Mouse (Mus musculus): ENCODE data around the gene Repin1. TPM values are rescaled to one million over a fixed set of nuclear protein-coding genes. Genes with fewer than 3 reads are reported as not detected.

Repin1 gene
- polyA plus RNA-seq, 1 experiment from 2014 or later: 47.2 TPM

DNA sequence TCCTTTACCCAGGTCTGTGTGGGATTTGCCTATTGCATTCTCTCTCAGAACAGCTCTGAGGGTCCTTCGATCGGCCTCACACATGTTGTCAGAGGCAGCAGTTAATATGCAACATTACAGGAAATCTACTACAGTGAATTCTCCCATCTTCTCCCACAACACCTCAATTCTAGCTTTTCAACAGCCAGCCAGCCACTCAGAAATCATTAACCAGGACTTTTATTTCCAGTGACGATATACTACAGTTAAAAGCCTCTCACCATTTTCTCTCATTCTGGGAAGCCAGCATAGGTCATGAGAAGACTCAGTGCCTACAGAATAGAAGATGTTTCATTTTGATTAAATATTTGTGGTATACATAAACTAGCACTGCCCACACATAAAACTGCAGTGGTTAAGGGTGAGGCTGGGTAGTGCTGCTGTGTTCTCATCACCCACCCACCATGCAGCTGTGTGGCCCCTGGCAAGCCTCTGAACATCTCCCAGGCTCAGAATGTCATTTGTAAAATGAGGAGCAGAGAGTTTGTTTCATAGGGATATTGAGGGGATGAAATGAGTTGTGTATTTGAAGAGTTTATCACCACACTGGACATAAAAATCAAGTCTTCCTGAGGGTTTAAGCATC lies 2.4 kb upstream of the Repin1 start:
- H3K9me3 ChIP-seq: peaks cover 4% of the 10 kb centered on the region
- no peak for ATAC-seq
- WGBS: 95% methylated on average over 3 of the region's 3 CpGs

DNA sequence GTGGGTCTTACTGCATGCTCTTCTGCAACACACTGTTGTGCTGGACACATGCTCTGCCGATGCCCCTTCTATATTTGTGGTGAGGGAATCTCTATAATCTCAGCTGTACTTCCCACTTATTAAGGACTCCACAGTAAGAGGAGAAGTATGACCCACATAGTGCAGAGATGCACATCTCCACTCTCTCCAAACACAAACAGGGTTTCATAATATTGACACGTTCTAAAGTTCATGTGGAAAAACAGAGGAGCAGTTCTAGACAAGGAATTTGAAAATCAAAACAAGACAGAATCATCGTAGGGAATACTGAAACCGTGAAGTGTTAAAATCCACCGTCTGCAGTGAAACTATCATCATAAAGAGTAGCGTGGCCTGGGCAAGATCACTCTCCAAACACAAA lies 1.8 kb upstream of the Repin1 start:
- Histone ChIP-seq H3K4me3 (replicated peaks) (no peak overlapping the region), H3K36me3 (peaks cover 14% of the 10 kb centered on the region), H3K4me1 (replicated peaks) (peaks cover 19% of the 10 kb centered on the region), H3K9me3 (peaks cover 9% of the 10 kb centered on the region), H3K27me3 (no peaks in the 10 kb centered on the region), H3K4me2 (replicated peaks) (no peak overlapping the region), H3K9ac (replicated peaks) (no peak overlapping the region), H3K27ac (no peak overlapping the region)
- ATAC-seq: no peak
- 92% methylated on average over 6 of the region's 6 CpGs for WGBS

More for the DNA sequence above, 2.4 kb upstream of the Repin1 start:
- H3K4me3 ChIP-seq (replicated peaks): no peak overlapping the region
- no peak overlapping the region for H3K4me2 ChIP-seq (replicated peaks)
- peaks cover 9% of the 10 kb centered on the region for H3K36me3 ChIP-seq
- H3K27ac ChIP-seq: no peak overlapping the region
- H3K4me1 ChIP-seq (replicated peaks): peaks cover 19% of the 10 kb centered on the region
- no peaks in the 10 kb centered on the region for H3K27me3 ChIP-seq
- no peak overlapping the region for H3K9ac ChIP-seq (replicated peaks)

DNA sequence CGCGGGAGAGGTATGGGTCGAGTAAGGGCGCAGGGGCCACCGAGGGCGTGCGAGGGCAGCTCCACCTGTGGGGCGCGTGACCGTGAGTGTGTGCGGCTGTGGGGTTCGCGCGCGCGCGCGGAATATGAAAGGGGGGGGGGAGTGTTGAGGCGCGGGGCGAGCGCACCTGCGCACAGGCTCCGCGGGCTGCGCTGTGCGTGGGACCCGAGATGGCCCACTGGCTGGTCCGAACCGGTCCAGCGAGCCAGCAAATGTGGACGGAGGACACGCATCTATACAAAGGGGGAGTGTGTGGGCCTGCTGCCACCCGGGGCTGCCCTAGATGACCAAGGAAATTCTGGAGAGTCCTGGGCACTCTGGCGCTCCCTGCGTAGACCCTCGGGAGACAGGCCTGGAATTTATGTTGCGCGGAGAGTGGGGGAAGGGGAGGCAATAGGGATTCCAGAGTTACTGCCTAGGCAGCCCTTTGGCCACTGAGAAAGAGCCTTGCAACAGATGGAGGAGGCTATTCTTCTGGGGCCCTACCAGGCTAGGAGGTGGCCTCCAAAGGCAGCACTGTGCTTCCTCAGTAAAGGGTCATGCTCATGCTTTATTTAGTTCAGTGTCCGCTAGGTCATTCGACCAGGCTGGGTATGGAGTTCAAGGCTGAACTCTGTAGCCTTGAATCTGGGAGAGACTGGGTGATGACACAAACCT lies 508 bp downstream of the Repin1 start:
- peaks cover 19% of the 10 kb centered on the region for H3K9me3 ChIP-seq
- peak; percentile 84 for ATAC-seq
- peaks cover 37% of the 10 kb centered on the region for H3K36me3 ChIP-seq
- peak overlapping the region; percentile 92 for H3K9ac ChIP-seq (replicated peaks)
- H3K27me3 ChIP-seq: no peaks in the 10 kb centered on the region
- peaks cover 19% of the 10 kb centered on the region for H3K4me1 ChIP-seq (replicated peaks)
- H3K27ac ChIP-seq: peak overlapping the region; percentile 92
- peak overlapping the region; percentile 81 for H3K4me2 ChIP-seq (replicated peaks)
- under 1% methylated on average over 37 of the region's 41 CpGs for WGBS
- peak overlapping the region; percentile 82 for H3K4me3 ChIP-seq (replicated peaks)

DNA sequence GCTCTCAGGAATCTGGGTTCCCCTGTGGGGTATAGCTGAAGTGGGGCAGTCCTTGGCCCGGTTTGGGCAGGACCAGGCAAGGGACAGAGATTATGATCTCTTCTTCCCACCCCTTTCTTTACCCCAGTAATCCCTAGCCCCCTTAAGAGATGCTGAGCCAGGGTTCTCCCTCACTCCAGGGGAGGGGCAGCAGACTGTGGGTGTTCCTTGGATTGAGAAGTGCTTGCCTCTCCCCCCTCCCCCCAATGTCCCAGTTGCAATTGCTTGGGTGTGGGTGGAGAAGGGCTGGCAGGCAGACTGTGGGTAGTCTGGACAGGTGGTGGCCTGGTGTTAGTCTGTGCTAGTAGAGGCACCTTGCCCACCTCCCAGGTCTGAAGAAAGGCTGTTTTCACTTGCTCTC lies 1.6 kb downstream of the Repin1 start:
- Histone ChIP-seq H3K9ac (replicated peaks) (peak overlapping the region; percentile 92), H3K4me3 (replicated peaks) (peak overlapping the region; percentile 82), H3K4me1 (replicated peaks) (peaks cover 19% of the 10 kb centered on the region), H3K27ac (no peak overlapping the region), H3K9me3 (peaks cover 19% of the 10 kb centered on the region), H3K4me2 (replicated peaks) (peak overlapping the region; percentile 81), H3K36me3 (peaks cover 48% of the 10 kb centered on the region), H3K27me3 (no peaks in the 10 kb centered on the region)
- 47% methylated on average over 1 of the region's 1 CpGs for WGBS
- ATAC-seq: no peak

DNA sequence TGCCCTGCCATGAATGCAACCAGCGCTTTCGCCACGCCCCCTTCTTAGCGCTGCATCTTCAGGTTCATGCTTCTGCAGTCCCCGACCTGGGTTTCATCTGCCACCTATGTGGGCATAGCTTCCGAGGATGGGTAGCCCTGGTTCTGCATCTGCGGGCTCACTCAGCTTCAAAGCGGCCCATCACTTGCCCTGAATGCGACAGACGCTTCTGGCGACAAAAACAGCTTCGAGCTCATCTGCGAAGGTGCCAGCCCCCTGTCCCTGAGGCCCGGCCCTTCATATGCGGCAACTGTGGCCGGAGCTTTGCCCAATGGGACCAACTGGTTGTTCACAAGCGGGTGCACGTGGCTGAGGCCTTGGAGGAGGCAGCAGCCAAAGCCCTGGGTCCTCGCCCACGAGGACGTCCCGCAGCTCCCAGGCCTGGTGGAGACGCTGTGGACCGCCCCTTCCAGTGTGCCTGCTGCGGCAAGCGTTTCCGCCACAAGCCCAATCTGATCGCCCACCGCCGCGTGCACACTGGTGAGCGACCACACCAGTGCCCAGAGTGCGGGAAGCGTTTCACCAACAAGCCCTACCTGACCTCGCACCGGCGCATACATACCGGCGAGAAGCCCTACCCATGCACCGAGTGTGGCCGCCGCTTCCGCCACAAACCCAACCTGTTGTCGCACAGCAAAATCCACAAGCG lies 3.0 kb downstream of the Repin1 start:
- Histone ChIP-seq H3K4me2 (replicated peaks) (no peak overlapping the region), H3K27me3 (no peaks in the 10 kb centered on the region), H3K27ac (no peak overlapping the region), H3K4me3 (replicated peaks) (no peak overlapping the region), H3K9me3 (peaks cover 19% of the 10 kb centered on the region), H3K9ac (replicated peaks) (no peak overlapping the region), H3K4me1 (replicated peaks) (peaks cover 29% of the 10 kb centered on the region), H3K36me3 (peaks cover 49% of the 10 kb centered on the region)
- 96% methylated on average over 45 of the region's 45 CpGs for WGBS
- ATAC-seq: no peak

DNA sequence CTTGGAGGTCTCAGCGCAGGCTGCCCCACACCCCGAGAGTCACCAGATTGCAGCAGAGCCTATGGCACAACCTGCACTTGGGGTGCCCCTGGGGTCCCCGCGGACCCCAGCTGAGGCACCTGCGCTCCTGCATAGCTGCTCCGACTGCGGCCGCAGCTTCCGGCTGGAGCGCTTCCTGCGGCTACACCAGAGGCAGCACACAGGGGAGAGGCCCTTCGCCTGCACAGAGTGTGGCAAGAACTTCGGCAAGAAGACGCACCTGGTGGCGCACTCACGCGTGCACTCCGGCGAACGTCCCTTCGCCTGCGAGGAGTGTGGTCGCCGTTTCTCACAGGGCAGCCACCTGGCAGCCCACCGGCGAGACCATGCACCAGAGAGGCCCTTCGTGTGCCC lies 3.5 kb downstream of the Repin1 start:
- no peak for ATAC-seq
- WGBS: 97% methylated on average over 27 of the region's 27 CpGs
- H3K27me3 ChIP-seq: no peaks in the 10 kb centered on the region
- H3K36me3 ChIP-seq: peaks cover 49% of the 10 kb centered on the region
- no peak overlapping the region for H3K4me3 ChIP-seq (replicated peaks)
- no peak overlapping the region for H3K4me2 ChIP-seq (replicated peaks)
- H3K9ac ChIP-seq (replicated peaks): no peak overlapping the region
- H3K4me1 ChIP-seq (replicated peaks): peaks cover 29% of the 10 kb centered on the region
- no peak overlapping the region for H3K27ac ChIP-seq
- peaks cover 19% of the 10 kb centered on the region for H3K9me3 ChIP-seq

DNA sequence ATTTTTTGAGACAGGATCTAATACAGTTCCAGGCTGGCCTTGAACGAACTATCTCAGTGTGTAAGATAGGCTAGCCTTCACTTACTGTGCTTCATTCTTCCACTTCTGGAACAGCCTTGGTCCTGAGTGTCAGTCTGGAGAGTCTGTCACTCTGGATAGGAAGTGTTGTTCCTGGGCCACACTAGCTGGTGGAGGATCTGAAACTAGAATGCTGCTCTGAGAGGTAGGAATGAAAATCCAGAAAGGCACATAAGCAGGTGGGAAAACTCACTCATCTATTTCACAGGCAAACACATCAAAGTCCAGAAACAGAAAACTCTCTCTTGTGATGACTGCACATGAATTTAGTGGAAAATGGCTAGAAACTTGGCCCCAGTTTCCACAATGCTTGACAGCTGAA lies 6.9 kb downstream of the Repin1 start:
- peaks cover 19% of the 10 kb centered on the region for H3K9me3 ChIP-seq

DNA sequence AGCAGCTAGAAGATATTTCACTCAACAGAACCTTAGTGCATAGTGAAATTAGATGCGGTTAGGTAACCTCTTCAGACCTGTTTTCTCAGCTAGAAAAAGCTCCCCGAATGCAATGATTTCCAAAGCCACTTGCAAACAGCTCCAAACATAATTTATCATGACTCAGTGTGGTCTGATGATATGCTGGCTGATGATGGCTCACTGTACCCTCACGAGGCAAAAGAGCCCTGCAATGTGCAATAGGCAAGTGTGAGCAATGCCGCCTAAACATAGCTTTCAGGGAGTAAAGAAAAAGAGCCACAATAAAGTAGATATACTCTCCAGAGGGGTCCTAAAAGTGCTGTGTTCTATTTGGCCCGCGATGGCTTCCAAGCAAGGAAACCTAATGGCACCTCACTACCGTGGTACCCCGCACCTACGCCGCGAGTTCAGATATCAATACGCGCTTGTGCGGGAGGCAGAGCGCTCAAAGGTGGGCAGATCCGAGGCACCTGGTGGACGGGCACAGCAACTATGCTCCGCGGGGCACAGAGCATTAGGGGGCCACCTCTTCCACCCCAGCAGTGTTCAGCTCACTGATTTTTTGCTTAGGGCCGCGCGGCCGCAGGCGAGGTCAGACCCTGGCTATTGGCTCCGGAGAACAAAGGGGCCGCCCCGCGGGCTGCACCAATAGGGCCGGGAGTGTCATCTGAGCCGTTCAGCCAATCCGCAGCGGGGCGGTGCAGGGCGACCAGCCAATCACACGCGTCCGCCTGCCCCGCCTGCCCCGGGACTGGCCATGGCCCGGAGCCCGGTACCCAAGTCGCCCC lies 7.8 kb downstream of the Repin1 start, which contains the start of gene Zfp775:
Gene Zfp775, plus strand, starts transcription at position 793 of the 809 bp plus-strand sequence.
- Histone ChIP-seq H3K27me3 (no peaks in the 10 kb centered on the region), H3K9me3 (peaks cover 14% of the 10 kb centered on the region), H3K36me3 (peaks cover 39% of the 10 kb centered on the region), H3K27ac (peak within 1 kb of the TSS; percentile 92), H3K9ac (replicated peaks) (peak within 1 kb of the TSS; percentile 91), H3K4me3 (replicated peaks) (peak within 1 kb of the TSS; percentile 80), H3K4me1 (replicated peaks) (peaks cover 22% of the 10 kb centered on the region), H3K4me2 (replicated peaks) (peak within 1 kb of the TSS; percentile 86)
- ATAC-seq: peak; percentile 99
- WGBS: 4% methylated on average over 42 of the region's 42 CpGs

More for the DNA sequence above, 6.9 kb downstream of the Repin1 start:
- 95% methylated on average over 1 of the region's 1 CpGs for WGBS
- H3K27ac ChIP-seq: peak overlapping the region; percentile 92
- no peak for ATAC-seq
- no peak overlapping the region for H3K4me2 ChIP-seq (replicated peaks)
- no peak overlapping the region for H3K9ac ChIP-seq (replicated peaks)
- peaks cover 22% of the 10 kb centered on the region for H3K4me1 ChIP-seq (replicated peaks)
- H3K36me3 ChIP-seq: peaks cover 47% of the 10 kb centered on the region
- H3K27me3 ChIP-seq: no peaks in the 10 kb centered on the region
- 0 out of 2 replicates have a peak overlapping the region, but pooled peaks have one; percentile 80 for H3K4me3 ChIP-seq (replicated peaks)

DNA sequence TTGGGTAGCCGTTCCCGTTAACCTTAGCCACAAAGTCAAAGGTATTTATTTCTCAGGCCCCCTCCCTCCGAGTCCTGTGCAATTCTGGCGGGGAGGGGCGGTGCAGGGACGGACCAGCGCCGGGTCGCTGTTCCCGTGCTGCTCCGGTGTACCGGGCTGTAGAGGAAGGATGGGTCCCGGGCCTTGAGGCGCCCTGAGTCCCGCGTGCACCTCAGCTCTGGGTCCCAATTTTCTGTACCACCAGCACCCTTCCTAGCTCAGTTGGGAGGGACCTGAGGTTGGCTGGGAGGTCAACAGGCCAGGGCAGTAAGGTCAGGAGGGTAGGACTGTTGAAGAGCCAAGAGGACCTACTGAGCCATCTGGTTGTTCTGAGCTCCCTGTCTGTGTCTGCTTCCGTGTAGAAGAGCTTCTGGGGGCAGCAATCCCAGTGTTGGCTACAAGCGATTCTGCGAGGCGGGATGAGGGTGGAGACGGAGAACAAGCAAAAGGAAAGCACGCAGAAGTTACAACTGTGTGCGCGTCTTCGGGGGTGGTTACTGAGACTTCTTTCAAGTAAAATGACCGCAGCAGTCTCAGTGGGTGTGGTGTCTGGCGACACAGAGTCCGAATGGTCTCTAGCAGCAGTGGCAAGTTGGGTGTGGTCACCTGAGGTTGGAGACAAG lies 8.5 kb downstream of the Repin1 start:
- peak overlapping the region; percentile 92 for H3K27ac ChIP-seq
- H3K4me1 ChIP-seq (replicated peaks): peaks cover 22% of the 10 kb centered on the region
- peak overlapping the region; percentile 91 for H3K9ac ChIP-seq (replicated peaks)
- H3K36me3 ChIP-seq: peaks cover 31% of the 10 kb centered on the region
- 2% methylated on average over 28 of the region's 28 CpGs for WGBS
- H3K27me3 ChIP-seq: no peaks in the 10 kb centered on the region
- peak overlapping the region; percentile 86 for H3K4me2 ChIP-seq (replicated peaks)
- H3K9me3 ChIP-seq: peaks cover 8% of the 10 kb centered on the region
- peak; percentile 87 for ATAC-seq
- peak overlapping the region; percentile 80 for H3K4me3 ChIP-seq (replicated peaks)

DNA sequence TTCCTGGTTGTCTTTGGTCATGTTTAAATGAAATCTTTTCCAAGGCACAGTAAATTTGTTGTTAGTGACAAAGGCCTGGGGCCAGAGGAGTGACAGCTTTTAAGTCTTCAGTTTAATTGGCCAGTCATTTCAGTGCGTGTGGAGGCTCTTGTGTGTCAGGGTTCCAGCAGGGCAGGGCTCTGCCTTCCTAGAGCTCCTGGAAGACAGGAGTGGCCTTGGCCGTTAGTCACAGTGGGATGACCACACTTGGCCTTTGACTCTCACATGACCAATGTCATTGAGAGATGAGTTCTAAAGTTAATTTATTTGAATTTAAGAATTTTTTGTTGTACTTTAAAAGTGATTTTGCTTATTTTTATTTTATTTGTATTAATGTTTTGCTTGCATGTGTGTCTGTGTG lies 14.4 kb downstream of the Repin1 start:
- Histone ChIP-seq H3K36me3 (peaks cover 8% of the 10 kb centered on the region), H3K9me3 (no peaks in the 10 kb centered on the region), H3K9ac (replicated peaks) (no peak overlapping the region), H3K27ac (no peak overlapping the region), H3K4me1 (replicated peaks) (peaks cover 12% of the 10 kb centered on the region), H3K27me3 (no peaks in the 10 kb centered on the region), H3K4me3 (replicated peaks) (no peak overlapping the region), H3K4me2 (replicated peaks) (no peak overlapping the region)
- 75% methylated on average over 2 of the region's 2 CpGs for WGBS
- ATAC-seq: no peak

DNA sequence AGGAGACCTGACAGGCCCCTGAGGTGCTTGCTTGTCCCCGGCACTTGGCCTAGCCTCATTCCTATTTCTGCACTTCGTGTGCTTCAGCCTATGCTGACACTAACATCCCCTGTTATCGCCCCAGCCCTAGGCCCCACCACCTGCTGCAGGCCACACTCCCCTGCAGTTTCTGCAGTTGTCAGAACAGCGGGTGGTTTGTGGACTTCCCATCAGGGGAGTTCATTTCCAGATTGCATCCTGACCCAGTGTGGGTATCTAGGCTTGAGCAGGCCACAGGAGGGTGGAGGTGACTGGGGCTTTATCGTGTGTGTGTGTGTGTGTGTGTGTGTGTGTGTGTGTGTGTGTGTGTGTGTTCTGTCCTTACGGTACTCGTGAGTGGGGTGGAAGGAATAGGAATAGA lies 15.8 kb downstream of the Repin1 start:
- H3K4me2 ChIP-seq (replicated peaks): no peak overlapping the region
- H3K9ac ChIP-seq (replicated peaks): no peak overlapping the region
- WGBS: 51% methylated on average over 5 of the region's 7 CpGs
- H3K4me1 ChIP-seq (replicated peaks): peaks cover 8% of the 10 kb centered on the region
- no peak overlapping the region for H3K4me3 ChIP-seq (replicated peaks)
- H3K9me3 ChIP-seq: no peaks in the 10 kb centered on the region
- ATAC-seq: no peak
- H3K36me3 ChIP-seq: peaks cover 20% of the 10 kb centered on the region
- H3K27ac ChIP-seq: no peak overlapping the region
- no peaks in the 10 kb centered on the region for H3K27me3 ChIP-seq
